Mouse (Mus musculus): ENCODE data around the gene Mbd5.

Mbd5 gene

GRCm38 (mm10) chr2:48948841-48949584 lies at the start of gene Mbd5:
Mbd5 (plus strand) TSS chr2:48949508.
- peak; percentile 99 for DNase-seq (ENCODE audit: low read depth, low spot score)

- peak; percentile 60 for DNase-seq (ENCODE audit: low read depth, low spot score)
Observed at GRCm38 (mm10) chr2:48908866-48909265, 40.4 kb upstream of the Mbd5 start.

GRCm38 (mm10) chr2:48914185-48914584 lies 35.1 kb upstream of the Mbd5 start:
- DNase-seq (ENCODE audit: low read depth, low spot score) = peak; percentile 10

GRCm38 (mm10) chr2:48915832-48916231 lies 33.5 kb upstream of the Mbd5 start:
- no peak for DNase-seq (ENCODE audit: low read depth, low spot score)

GRCm38 (mm10) chr2:48935058-48935457 lies 14.2 kb upstream of the Mbd5 start:
- DNase-seq (ENCODE audit: low read depth, low spot score) = no peak

- DNase-seq (ENCODE audit: low read depth, low spot score) = no peak
Observed at GRCm38 (mm10) chr2:48947761-48948160, 1.5 kb upstream of the Mbd5 start.

GRCm38 (mm10) chr2:48949743-48950251 lies 489 bp downstream of the Mbd5 start:
- no peak for DNase-seq (ENCODE audit: low read depth, low spot score)

GRCm38 (mm10) chr2:48950252-48950315 lies 776 bp downstream of the Mbd5 start, which contains the start of gene Orc4:
Orc4 (minus strand) TSS chr2:48950277.
- no peak for DNase-seq (ENCODE audit: low read depth, low spot score)

GRCm38 (mm10) chr2:48950316-48950880 lies 1.1 kb downstream of the Mbd5 start:
- DNase-seq (ENCODE audit: low read depth, low spot score) = no peak

- no peak for DNase-seq (ENCODE audit: low read depth, low spot score)
Observed at GRCm38 (mm10) chr2:48956591-48956990, 7.3 kb downstream of the Mbd5 start.

GRCm38 (mm10) chr2:48978920-48979319 lies 29.6 kb downstream of the Mbd5 start:
- DNase-seq (ENCODE audit: low read depth, low spot score) = no peak

GRCm38 (mm10) chr2:48990322-48990721 lies 41.0 kb downstream of the Mbd5 start:
- DNase-seq (ENCODE audit: low read depth, low spot score) = no peak

- no peak for DNase-seq (ENCODE audit: low read depth, low spot score)
Observed at GRCm38 (mm10) chr2:49040481-49040880, 91.2 kb downstream of the Mbd5 start.

- no peak for DNase-seq (ENCODE audit: low read depth, low spot score)
Observed at GRCm38 (mm10) chr2:49050030-49050429, 100.7 kb downstream of the Mbd5 start.

GRCm38 (mm10) chr2:49067886-49068285 lies 118.6 kb downstream of the Mbd5 start:
- no peak for DNase-seq (ENCODE audit: low read depth, low spot score)

- no peak for DNase-seq (ENCODE audit: low read depth, low spot score)
Observed at GRCm38 (mm10) chr2:49084966-49085365, 135.7 kb downstream of the Mbd5 start.

- DNase-seq (ENCODE audit: low read depth, low spot score) = no peak
Observed at GRCm38 (mm10) chr2:49090771-49091170, 141.5 kb downstream of the Mbd5 start.

GRCm38 (mm10) chr2:49096765-49097164 lies 147.5 kb downstream of the Mbd5 start:
- no peak for DNase-seq (ENCODE audit: low read depth, low spot score)

- DNase-seq (ENCODE audit: low read depth, low spot score) = no peak
Observed at GRCm38 (mm10) chr2:49108906-49109305, 159.6 kb downstream of the Mbd5 start.

- no peak for DNase-seq (ENCODE audit: low read depth, low spot score)
Observed at GRCm38 (mm10) chr2:49119875-49120274, 170.6 kb downstream of the Mbd5 start.

- peak; percentile 5 for DNase-seq (ENCODE audit: low read depth, low spot score)
Observed at GRCm38 (mm10) chr2:49121603-49122002, 172.3 kb downstream of the Mbd5 start.

GRCm38 (mm10) chr2:49142186-49142585 lies 192.9 kb downstream of the Mbd5 start:
- no peak for DNase-seq (ENCODE audit: low read depth, low spot score)

GRCm38 (mm10) chr2:49153649-49154048 lies 204.3 kb downstream of the Mbd5 start:
- DNase-seq (ENCODE audit: low read depth, low spot score) = no peak

Measured in CD4-positive, CD25-positive, alpha-beta regulatory T cell, adult 2 months (primary cell).